Mouse (Mus musculus) lung, postnatal 0 days (tissue): ENCODE results near the gene Nutf2. TPM values are rescaled to one million over a fixed set of nuclear protein-coding genes. Genes with fewer than 3 reads are reported as not detected.

Experiments
- ATAC-seq: fragments of 200-750 bp; cut with Nextera tagmentation; 2 replicates; pipeline ENCODE4 v1.8.0; 2017; ENCODE audit warnings: moderate library complexity
- DNase-seq: peaks from one replicate; pipeline ENCODE4 v3.0.0-alpha.2; 2016; ENCODE audit warnings: low spot score
- H3K27ac ChIP-seq: fragments of 300-500 bp; sonication (generic); 2 replicates; pipeline ENCODE4 v1.5.1; 2014; ENCODE audit warnings: antibody characterized with exemption, mild to moderate bottlenecking, low read length, mixed read lengths
- H3K27me3 ChIP-seq: fragments of 300-500 bp; sonication (generic); replicated peaks from 2 replicates; pipeline ENCODE4 v1.6.1; 2014; ENCODE audit warnings: low read length, mixed read lengths; ENCODE audit not compliant: insufficient read depth
- H3K36me3 ChIP-seq: fragments of 300-500 bp; sonication (generic); 2 replicates; pipeline ENCODE4 v1.6.1; 2014; ENCODE audit warnings: low read length, mixed read lengths; ENCODE audit not compliant: insufficient read depth
- H3K4me1 ChIP-seq: fragments of 300-500 bp; sonication (generic); 2 replicates; pipeline ENCODE4 v1.6.1; 2014; ENCODE audit warnings: antibody characterized with exemption, low read depth, low read length, mixed read lengths; ENCODE audit not compliant: insufficient read depth
- H3K4me2 ChIP-seq: fragments of 300-500 bp; sonication (generic); replicated peaks from 2 replicates; pipeline ENCODE4 v1.6.1; 2014; ENCODE audit warnings: low read depth, mild to moderate bottlenecking, low read length, moderate library complexity, mixed read lengths
- H3K4me3 ChIP-seq: fragments of 300-500 bp; sonication (generic); 2 replicates; pipeline ENCODE4 v1.5.1; 2014; ENCODE audit warnings: low read depth, low read length
- H3K9ac ChIP-seq: fragments of 300-500 bp; sonication (generic); replicated peaks from 2 replicates; pipeline ENCODE4 v1.6.1; 2014; ENCODE audit warnings: low read depth, mild to moderate bottlenecking
- H3K9me3 ChIP-seq: fragments of 300-500 bp; sonication (generic); 2 replicates; pipeline ENCODE4 v1.6.1; 2016; ENCODE audit warnings: low read length, mixed read lengths
- CTCF ChIP-seq: IDR thresholded peaks from 2 replicates; pipeline ENCODE4 v1.5.1; 2016; ENCODE audit warnings: antibody characterized with exemption, mild to moderate bottlenecking
- EP300 ChIP-seq: IDR thresholded peaks from 2 replicates; pipeline ENCODE4 v1.6.1; 2016; ENCODE audit warnings: antibody characterized with exemption, mild to moderate bottlenecking, control low read depth
- WGBS: fragments of 180-500 bp; shearing (Covaris S2); extraction: QIAGEN DNeasy Blood & Tissue Kit; methylation state at CpG from one replicate; pipeline ENCODE4 v1.1.7; 2014; 5-methylcytosine and 5-hydroxymethylcytosine counted together
- polyA plus RNA-seq: library from polyadenylated mRNA; unstranded; fragments of >200 nt; fragmentation: Nextera tagmentation; extraction: Ambion mirVana; gene quantifications from 2 replicates; pipeline ENCODE4 v1.2.1, GENCODE M21; 2015

The Nutf2 gene
- polyA plus RNA-seq, 1 experiment from 2014 or later, result 97.4 TPM

GRCm38 (mm10) chr8:105836991-105837390, 23.4 kb upstream of the Nutf2 start:
- DNase-seq (no peak), ATAC-seq (no peak)
- TF ChIP-seq EP300 (no peak), CTCF (no peak)
- Histone ChIP-seq H3K9me3 (no peaks in the 10 kb centered on the region), H3K4me3 (no peak overlapping the region), H3K4me2 (no peak overlapping the region), H3K27ac (no peak overlapping the region), H3K9ac (no peak overlapping the region), H3K4me1 (no peaks in the 10 kb centered on the region), H3K36me3 (no peaks in the 10 kb centered on the region), H3K27me3 (no peaks in the 10 kb centered on the region)
- 80% methylated on average over 6 of the region's 6 CpGs for WGBS

- Histone ChIP-seq H3K9me3 (no peaks in the 10 kb centered on the region), H3K4me3 (no peak overlapping the region), H3K27me3 (no peaks in the 10 kb centered on the region), H3K4me1 (no peaks in the 10 kb centered on the region), H3K9ac (no peak overlapping the region), H3K36me3 (0 out of 2 replicates have a peak, but pooled peaks cover 5% of the 10 kb centered on the region), H3K27ac (no peak overlapping the region), H3K4me2 (no peak overlapping the region)
- WGBS, result 88% methylated on average over 5 of the region's 5 CpGs
- TF ChIP-seq EP300 (no peak), CTCF (no peak)
- ATAC-seq (no peak), DNase-seq (no peak)
These were observed 21.2 kb upstream of the Nutf2 start for GRCm38 (mm10) chr8:105839209-105839608.

- DNase-seq (no peak), ATAC-seq (0 out of 2 replicates have a peak, but pooled peaks have one; percentile 17)
- H3K9ac ChIP-seq, result no peak overlapping the region
- no peaks in the 10 kb centered on the region for H3K27me3 ChIP-seq
- H3K4me2 ChIP-seq, result no peak overlapping the region
- 78% methylated on average over 9 of the region's 11 CpGs for WGBS
- H3K36me3 ChIP-seq, result peaks cover 23% of the 10 kb centered on the region; the same call in 1 of the 2 replicates
- H3K27ac ChIP-seq, result no peak overlapping the region
- no peak overlapping the region for H3K4me3 ChIP-seq
- H3K4me1 ChIP-seq, result peaks cover 4% of the 10 kb centered on the region; the same call in 1 of the 2 replicates
- H3K9me3 ChIP-seq, result no peaks in the 10 kb centered on the region
- TF ChIP-seq CTCF (no peak), EP300 (no peak)
These were observed 13.7 kb upstream of the Nutf2 start for GRCm38 (mm10) chr8:105846678-105847077.

DNA sequence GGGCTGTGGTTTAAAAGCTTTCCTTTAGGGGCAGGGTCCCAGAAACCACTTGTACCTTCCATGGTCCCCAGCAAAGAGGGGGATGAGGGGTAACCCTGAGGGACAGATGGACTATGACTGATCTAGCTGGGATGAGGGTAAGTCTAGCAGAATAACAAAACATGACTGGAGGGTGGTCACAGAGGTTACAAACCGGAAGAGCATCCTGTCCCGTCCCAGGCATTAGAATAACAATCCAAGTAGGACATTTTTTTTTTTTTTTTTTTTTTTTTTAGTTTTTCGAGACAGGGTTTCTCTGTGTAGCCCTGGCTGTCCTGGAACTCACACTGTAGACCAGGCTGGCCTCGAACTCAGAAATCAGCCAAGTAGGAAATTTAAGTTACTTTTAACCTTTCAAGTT, 10.4 kb upstream of the Nutf2 start:
- DNase-seq (no peak), ATAC-seq (no peak)
- Histone ChIP-seq H3K4me2 (no peak overlapping the region), H3K9me3 (no peaks in the 10 kb centered on the region), H3K9ac (no peak overlapping the region), H3K27me3 (no peaks in the 10 kb centered on the region), H3K4me1 (peaks cover 4% of the 10 kb centered on the region; the same call in 1 of the 2 replicates), H3K27ac (no peak overlapping the region), H3K36me3 (peaks cover 14% of the 10 kb centered on the region; the same call in 1 of the 2 replicates), H3K4me3 (no peak overlapping the region)
- no peak for TF ChIP-seq EP300
- no peak for TF ChIP-seq CTCF
- 65% methylated on average over 4 of the region's 4 CpGs for WGBS

- DNase-seq, result no peak
- TF ChIP-seq EP300 (no peak), CTCF (no peak)
- WGBS, result 67% methylated on average over 7 of the region's 7 CpGs
- Histone ChIP-seq H3K36me3 (peaks cover 14% of the 10 kb centered on the region; the same call in 1 of the 2 replicates), H3K4me2 (no peak overlapping the region), H3K9me3 (no peaks in the 10 kb centered on the region), H3K27ac (no peak overlapping the region), H3K9ac (no peak overlapping the region), H3K4me3 (no peak overlapping the region), H3K27me3 (no peaks in the 10 kb centered on the region), H3K4me1 (peaks cover 5% of the 10 kb centered on the region; the same call in 1 of the 2 replicates)
- no peak for ATAC-seq
These were observed 9.8 kb upstream of the Nutf2 start for GRCm38 (mm10) chr8:105850611-105851010.

DNA sequence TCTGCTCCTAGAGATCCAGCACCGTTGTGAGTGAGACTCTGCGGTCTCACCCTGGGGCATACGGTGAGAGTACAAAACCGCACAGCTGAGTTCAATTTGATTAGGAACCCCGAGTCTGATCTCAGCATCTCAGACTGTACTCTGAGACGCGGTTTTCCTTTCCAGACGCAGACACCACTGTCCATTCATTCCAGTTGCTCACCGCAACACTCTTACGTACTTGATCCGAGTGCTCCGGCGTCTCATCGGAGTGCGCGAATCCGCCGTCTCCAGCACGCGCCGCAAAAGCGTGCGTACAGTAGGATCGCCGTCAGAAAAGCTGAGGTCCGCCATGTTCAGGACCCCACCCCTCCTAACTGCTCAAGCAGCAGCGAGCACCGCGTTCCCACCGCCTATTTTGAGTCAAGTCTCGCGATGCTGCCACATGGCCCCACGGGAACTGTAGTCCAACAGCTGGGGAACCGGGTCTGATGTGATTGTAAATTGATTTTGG, 8.7 kb upstream of the Nutf2 start:
- Histone ChIP-seq H3K4me3 (peak overlapping the region; percentile 82), H3K9ac (peak overlapping the region; percentile 71), H3K4me2 (peak overlapping the region; percentile 83), H3K36me3 (0 out of 2 replicates have a peak, but pooled peaks cover 8% of the 10 kb centered on the region), H3K4me1 (peaks cover 15% of the 10 kb centered on the region), H3K9me3 (no peaks in the 10 kb centered on the region), H3K27ac (peak overlapping the region; percentile 39; the same call in 1 of the 2 replicates), H3K27me3 (no peaks in the 10 kb centered on the region)
- peak; percentile 58 for ATAC-seq
- DNase-seq, result peak; percentile 93
- 1% methylated on average over 34 of the region's 34 CpGs for WGBS
- TF ChIP-seq CTCF, result no peak
- TF ChIP-seq EP300, result peak; percentile 68; the same call in 1 of the 2 replicates
